Comparison of ENCODE assay signal across 9 mouse cellular contexts in genomic region chr9:98424291-98424690, GRCm38 (mm10). TPM values are rescaled to one million over a fixed set of nuclear protein-coding genes. Genes with fewer than 3 reads are reported as not detected.
A peak's percentile ranks its signal among the peaks of the same experiment; 100 is the strongest.
DNase-seq lines count a peak whose midpoint lies in the region; ATAC-seq and TF ChIP-seq lines count a peak whose summit lies in the region.
"Had no signal": no experiment of that assay in that cellular context is flagged by ENCODE, and none has a peak within 500 bp of the region (broad histone marks: within the 10 kb centered on the region; RNA-seq: fewer than 3 reads in every experiment).

No protein-coding gene starts in this region.

- H3K27ac ChIP-seq in gastrocnemius, adult 2 months: peak overlapping the region; percentile 66; the same call in 1 of the 2 replicates
- H3K27ac ChIP-seq in limb, embryonic 15.5 days: no peak overlapping the region

- H3K36me3 ChIP-seq in limb, embryonic 15.5 days: no peaks in the 10 kb centered on the region

- DNase-seq in gastrocnemius, adult 2 months: no peak
- DNase-seq in gastrocnemius, adult 8-10 months (ENCODE audit: low spot score in 2 of 2): no peak
- peak; percentile 46 for DNase-seq in retina, embryonic 14.5 days (ENCODE audit: low spot score)
- DNase-seq in retina, postnatal 1 day: no peak
- DNase-seq in right cerebral cortex, postnatal 36 days (ENCODE audit: low spot score in 2 of 2): no peak
- no peak for DNase-seq in adrenal gland, adult 18-20 months (ENCODE audit: low spot score in 2 of 2)
- no peak for DNase-seq in cerebellum, adult 11-12 months
- DNase-seq: thymus, postnatal 25 days had no signal

- H3K4me2 ChIP-seq in limb, embryonic 15.5 days: peak overlapping the region; percentile 82

- 0 out of 2 replicates have a peak, but pooled peaks cover 2% of the 10 kb centered on the region for H3K27me3 ChIP-seq in limb, embryonic 15.5 days

- H3K4me1 ChIP-seq in limb, embryonic 15.5 days: peaks cover 34% of the 10 kb centered on the region

- peak overlapping the region; percentile 70 for H3K4me3 ChIP-seq in gastrocnemius, adult 2 months
- peak overlapping the region; percentile 58 for H3K4me3 ChIP-seq in limb, embryonic 15.5 days

- ATAC-seq in limb, embryonic 15.5 days (ENCODE audit: insufficient number of reproducible peaks, low FRiP score, low TSS enrichment, low read depth): no peak

- H3K9me3 ChIP-seq in limb, embryonic 15.5 days: no peaks in the 10 kb centered on the region

- intact Hi-C loops in gastrocnemius, adult 2 months (cut with DNase I): no loop called here

- H3K9ac ChIP-seq in limb, embryonic 15.5 days: no peak overlapping the region

- TF ChIP-seq CTCF in gastrocnemius, adult 2 months (IDR thresholded peaks at IDR 0.05): no peak

- 4% methylated on average over 8 of the region's 8 CpGs for WGBS in limb, embryonic 15.5 days

RNA-seq across cellular contexts. Expression of gene Rbp1, which starts 1.5 kb away (rescaled TPM):
- total RNA-seq in gastrocnemius, adult 2 months (2021): 1 to 10 TPM; 1.3 to 2.7 TPM
- total RNA-seq in gastrocnemius, adult 8-10 months (2022): 1 to 10 TPM in 2 of 4 experiments, under 1 TPM in 2; 0.68 to 1.6 (median 1.1) TPM
- 34.2 and 34.5 TPM in 2 replicates for polyA plus RNA-seq in limb, embryonic 15.5 days (2015; fragmentation: Nextera tagmentation; extraction: Ambion mirVana)
- total RNA-seq in adrenal gland, adult 18-20 months (2021): 1 to 10 TPM; 5.4 to 6.3 TPM
